Mouse (Mus musculus): Measurements from ENCODE around the gene Cfap161. TPM values are rescaled to one million over a fixed set of nuclear protein-coding genes. Genes with fewer than 3 reads are reported as not detected.

The Cfap161 gene
- polyA plus RNA-seq, 1 experiment from 2014 or later = 5.2 TPM

GRCm38 (mm10) chr7:83816886-83817285 lies 22.2 kb upstream of the Cfap161 start:
- Histone ChIP-seq H3K27me3 (ENCODE audit: control insufficient read depth, insufficient read depth, low read length) (no peaks in the 10 kb centered on the region), H3K9ac (ENCODE audit: low read depth, low read length) (no peak overlapping the region), H3K9me3 (replicated peaks; ENCODE audit: control insufficient read depth, low read length) (no peaks in the 10 kb centered on the region), H3K4me3 (ENCODE audit: low read depth, low read length) (no peak overlapping the region), H3K27ac (ENCODE audit: low read depth, low read length) (no peak overlapping the region), H3K4me2 (no peak overlapping the region), H3K36me3 (ENCODE audit: control insufficient read depth, insufficient read depth, low read length) (no peaks in the 10 kb centered on the region), H3K4me1 (ENCODE audit: control insufficient read depth, insufficient read depth, low read length) (peaks cover 7% of the 10 kb centered on the region; the same call in 1 of the 2 replicates)
- WGBS (ENCODE audit: insufficient replicate concordance) = 88% methylated on average over 5 of the region's 5 CpGs
- no peak for ATAC-seq (replicated peaks; ENCODE audit: insufficient number of reproducible peaks, low FRiP score, low TSS enrichment)

- Histone ChIP-seq H3K36me3 (ENCODE audit: control insufficient read depth, insufficient read depth, low read length) (no peaks in the 10 kb centered on the region), H3K27me3 (ENCODE audit: control insufficient read depth, insufficient read depth, low read length) (no peaks in the 10 kb centered on the region), H3K9ac (ENCODE audit: low read depth, low read length) (no peak overlapping the region), H3K4me1 (ENCODE audit: control insufficient read depth, insufficient read depth, low read length) (peaks cover 7% of the 10 kb centered on the region; the same call in 1 of the 2 replicates), H3K4me3 (ENCODE audit: low read depth, low read length) (no peak overlapping the region), H3K4me2 (no peak overlapping the region), H3K27ac (ENCODE audit: low read depth, low read length) (no peak overlapping the region), H3K9me3 (replicated peaks; ENCODE audit: control insufficient read depth, low read length) (no peaks in the 10 kb centered on the region)
- ATAC-seq (replicated peaks; ENCODE audit: insufficient number of reproducible peaks, low FRiP score, low TSS enrichment) = no peak
- 86% methylated on average over 1 of the region's 1 CpGs for WGBS (ENCODE audit: insufficient replicate concordance)
These were observed 21.0 kb upstream of the Cfap161 start for GRCm38 (mm10) chr7:83815646-83816045.

- H3K9ac ChIP-seq (ENCODE audit: low read depth, low read length) = no peak overlapping the region
- 6% methylated on average over 4 of the region's 4 CpGs for WGBS (ENCODE audit: insufficient replicate concordance)
These were observed 19.3 kb upstream of the Cfap161 start for GRCm38 (mm10) chr7:83813993-83814392.

GRCm38 (mm10) chr7:83813465-83813864 lies 18.8 kb upstream of the Cfap161 start:
- H3K9ac ChIP-seq (ENCODE audit: low read depth, low read length) = no peak overlapping the region

More at GRCm38 (mm10) chr7:83813993-83814392, 19.3 kb upstream of the Cfap161 start:
- H3K4me2 ChIP-seq = peak overlapping the region; percentile 22
- no peaks in the 10 kb centered on the region for H3K36me3 ChIP-seq (ENCODE audit: control insufficient read depth, insufficient read depth, low read length)
- H3K4me3 ChIP-seq (ENCODE audit: low read depth, low read length) = no peak overlapping the region
- peak overlapping the region; percentile 90 for H3K27ac ChIP-seq (ENCODE audit: low read depth, low read length)
- no peaks in the 10 kb centered on the region for H3K27me3 ChIP-seq (ENCODE audit: control insufficient read depth, insufficient read depth, low read length)
- peaks cover 17% of the 10 kb centered on the region for H3K4me1 ChIP-seq (ENCODE audit: control insufficient read depth, insufficient read depth, low read length)
- ATAC-seq (replicated peaks; ENCODE audit: insufficient number of reproducible peaks, low FRiP score, low TSS enrichment) = peak; percentile 60
- H3K9me3 ChIP-seq (replicated peaks; ENCODE audit: control insufficient read depth, low read length) = no peaks in the 10 kb centered on the region

GRCm38 (mm10) chr7:83813016-83813415 lies 18.3 kb upstream of the Cfap161 start:
- no peaks in the 10 kb centered on the region for H3K9me3 ChIP-seq (replicated peaks; ENCODE audit: control insufficient read depth, low read length)
- H3K36me3 ChIP-seq (ENCODE audit: control insufficient read depth, insufficient read depth, low read length) = no peaks in the 10 kb centered on the region
- H3K27ac ChIP-seq (ENCODE audit: low read depth, low read length) = peak overlapping the region; percentile 90
- no peak for ATAC-seq (replicated peaks; ENCODE audit: insufficient number of reproducible peaks, low FRiP score, low TSS enrichment)
- WGBS (ENCODE audit: insufficient replicate concordance) = 63% methylated on average over 6 of the region's 6 CpGs
- no peaks in the 10 kb centered on the region for H3K27me3 ChIP-seq (ENCODE audit: control insufficient read depth, insufficient read depth, low read length)
- H3K4me2 ChIP-seq = no peak overlapping the region
- H3K4me3 ChIP-seq (ENCODE audit: low read depth, low read length) = no peak overlapping the region
- peaks cover 17% of the 10 kb centered on the region for H3K4me1 ChIP-seq (ENCODE audit: control insufficient read depth, insufficient read depth, low read length)
- no peak overlapping the region for H3K9ac ChIP-seq (ENCODE audit: low read depth, low read length)

More at GRCm38 (mm10) chr7:83813465-83813864, 18.8 kb upstream of the Cfap161 start:
- Histone ChIP-seq H3K9me3 (replicated peaks; ENCODE audit: control insufficient read depth, low read length) (no peaks in the 10 kb centered on the region), H3K4me2 (no peak overlapping the region), H3K4me3 (ENCODE audit: low read depth, low read length) (no peak overlapping the region), H3K27me3 (ENCODE audit: control insufficient read depth, insufficient read depth, low read length) (no peaks in the 10 kb centered on the region), H3K36me3 (ENCODE audit: control insufficient read depth, insufficient read depth, low read length) (no peaks in the 10 kb centered on the region), H3K27ac (ENCODE audit: low read depth, low read length) (peak overlapping the region; percentile 90), H3K4me1 (ENCODE audit: control insufficient read depth, insufficient read depth, low read length) (peaks cover 17% of the 10 kb centered on the region)
- 9% methylated on average over 3 of the region's 3 CpGs for WGBS (ENCODE audit: insufficient replicate concordance)
- ATAC-seq (replicated peaks; ENCODE audit: insufficient number of reproducible peaks, low FRiP score, low TSS enrichment) = no peak

GRCm38 (mm10) chr7:83812581-83812980 lies 17.9 kb upstream of the Cfap161 start:
- no peak overlapping the region for H3K9ac ChIP-seq (ENCODE audit: low read depth, low read length)
- H3K27ac ChIP-seq (ENCODE audit: low read depth, low read length) = peak overlapping the region; percentile 90; the same call in 1 of the 2 replicates
- no peak overlapping the region for H3K4me3 ChIP-seq (ENCODE audit: low read depth, low read length)
- H3K4me1 ChIP-seq (ENCODE audit: control insufficient read depth, insufficient read depth, low read length) = peaks cover 17% of the 10 kb centered on the region
- H3K36me3 ChIP-seq (ENCODE audit: control insufficient read depth, insufficient read depth, low read length) = no peaks in the 10 kb centered on the region
- H3K4me2 ChIP-seq = no peak overlapping the region
- ATAC-seq (replicated peaks; ENCODE audit: insufficient number of reproducible peaks, low FRiP score, low TSS enrichment) = no peak
- H3K9me3 ChIP-seq (replicated peaks; ENCODE audit: control insufficient read depth, low read length) = no peaks in the 10 kb centered on the region
- 75% methylated on average over 10 of the region's 10 CpGs for WGBS (ENCODE audit: insufficient replicate concordance)
- no peaks in the 10 kb centered on the region for H3K27me3 ChIP-seq (ENCODE audit: control insufficient read depth, insufficient read depth, low read length)

GRCm38 (mm10) chr7:83811916-83812315 lies 17.2 kb upstream of the Cfap161 start:
- H3K27me3 ChIP-seq (ENCODE audit: control insufficient read depth, insufficient read depth, low read length) = no peaks in the 10 kb centered on the region
- H3K27ac ChIP-seq (ENCODE audit: low read depth, low read length) = no peak overlapping the region
- H3K4me2 ChIP-seq = no peak overlapping the region
- WGBS (ENCODE audit: insufficient replicate concordance) = 86% methylated on average over 8 of the region's 8 CpGs
- no peaks in the 10 kb centered on the region for H3K9me3 ChIP-seq (replicated peaks; ENCODE audit: control insufficient read depth, low read length)
- H3K4me3 ChIP-seq (ENCODE audit: low read depth, low read length) = no peak overlapping the region
- H3K9ac ChIP-seq (ENCODE audit: low read depth, low read length) = no peak overlapping the region
- H3K36me3 ChIP-seq (ENCODE audit: control insufficient read depth, insufficient read depth, low read length) = no peaks in the 10 kb centered on the region
- peaks cover 17% of the 10 kb centered on the region for H3K4me1 ChIP-seq (ENCODE audit: control insufficient read depth, insufficient read depth, low read length)
- ATAC-seq (replicated peaks; ENCODE audit: insufficient number of reproducible peaks, low FRiP score, low TSS enrichment) = no peak

- WGBS (ENCODE audit: insufficient replicate concordance) = 92% methylated on average over 4 of the region's 4 CpGs
- Histone ChIP-seq H3K4me3 (ENCODE audit: low read depth, low read length) (no peak overlapping the region), H3K27me3 (ENCODE audit: control insufficient read depth, insufficient read depth, low read length) (no peaks in the 10 kb centered on the region), H3K4me1 (ENCODE audit: control insufficient read depth, insufficient read depth, low read length) (peaks cover 17% of the 10 kb centered on the region), H3K9me3 (replicated peaks; ENCODE audit: control insufficient read depth, low read length) (no peaks in the 10 kb centered on the region), H3K27ac (ENCODE audit: low read depth, low read length) (no peak overlapping the region), H3K36me3 (ENCODE audit: control insufficient read depth, insufficient read depth, low read length) (no peaks in the 10 kb centered on the region), H3K4me2 (no peak overlapping the region), H3K9ac (ENCODE audit: low read depth, low read length) (no peak overlapping the region)
- ATAC-seq (replicated peaks; ENCODE audit: insufficient number of reproducible peaks, low FRiP score, low TSS enrichment) = no peak
These were observed 16.8 kb upstream of the Cfap161 start for GRCm38 (mm10) chr7:83811461-83811860.

Data from heart, embryonic 11.5 days (tissue).